Mouse (Mus musculus) midbrain, embryonic 14.5 days (tissue): ENCODE results near the gene Vav1. TPM values are rescaled to one million over a fixed set of nuclear protein-coding genes. Genes with fewer than 3 reads are reported as not detected.

Experiments used
- ATAC-seq: fragments of 200-750 bp; cut with Nextera tagmentation; 2 replicates; pipeline ENCODE4 v1.8.0; 2017; ENCODE audit warnings: moderate number of reproducible peaks, moderate library complexity; ENCODE audit not compliant: low FRiP score, low TSS enrichment
- DNase-seq: peaks from one replicate; pipeline ENCODE4 v3.0.0-alpha.2; 2015
- H3K27ac ChIP-seq: fragments of 300-500 bp; sonication (generic); replicated peaks from 2 replicates; pipeline ENCODE4 v1.5.1; 2014; ENCODE audit warnings: mild to moderate bottlenecking, low read depth, low read length, moderate library complexity
- H3K27me3 ChIP-seq: fragments of 300-500 bp; sonication (generic); 2 replicates; pipeline ENCODE4 v1.6.1; 2014; ENCODE audit warnings: low read length, control low read depth, mixed read lengths; ENCODE audit not compliant: control insufficient read depth, insufficient read depth
- H3K36me3 ChIP-seq: fragments of 300-500 bp; sonication (generic); 2 replicates; pipeline ENCODE4 v1.6.1; 2014; ENCODE audit warnings: low read length, control low read depth; ENCODE audit not compliant: control insufficient read depth, insufficient read depth
- H3K4me1 ChIP-seq: fragments of 300-500 bp; sonication (generic); 2 replicates; pipeline ENCODE4 v1.6.1; 2014; ENCODE audit warnings: mild to moderate bottlenecking, antibody characterized with exemption, low read length, control low read depth; ENCODE audit not compliant: control insufficient read depth, insufficient read depth
- H3K4me2 ChIP-seq: fragments of 300-500 bp; sonication (generic); 2 replicates; pipeline ENCODE4 v1.6.1; 2014; ENCODE audit warnings: mild to moderate bottlenecking, low read length, moderate library complexity
- H3K4me3 ChIP-seq: fragments of 300-500 bp; sonication (generic); replicated peaks from 2 replicates; pipeline ENCODE4 v1.5.1; 2014; ENCODE audit warnings: low read depth, low read length
- H3K9ac ChIP-seq: fragments of 300-500 bp; sonication (generic); replicated peaks from 2 replicates; pipeline ENCODE4 v1.6.1; 2014; ENCODE audit warnings: mild to moderate bottlenecking, low read length, moderate library complexity
- H3K9me3 ChIP-seq: fragments of 300-500 bp; sonication (generic); 2 replicates; pipeline ENCODE4 v1.6.1; 2016; ENCODE audit warnings: low read length, control low read depth, mixed read lengths; ENCODE audit not compliant: control insufficient read depth
- WGBS: fragments of 180-500 bp; shearing (Covaris S2); extraction: QIAGEN DNeasy Blood & Tissue Kit; methylation state at CpG from one replicate; pipeline ENCODE4 v1.1.7; 2014; 5-methylcytosine and 5-hydroxymethylcytosine counted together
- polyA plus RNA-seq: library from polyadenylated mRNA; unstranded; fragments of >200 nt; fragmentation: Nextera tagmentation; extraction: Ambion mirVana; gene quantifications from 2 replicates; pipeline ENCODE4 v1.2.1, GENCODE M21; 2014

The Vav1 gene
- polyA plus RNA-seq, 1 experiment from 2014 or later: 1.6 TPM

GRCm38 (mm10) chr17:57295935-57296334 is 17.0 kb downstream of the Vav1 start:
- 95% methylated on average over 9 of the region's 9 CpGs for WGBS
- ATAC-seq: no peak
- no peaks in the 10 kb centered on the region for H3K4me1 ChIP-seq

GRCm38 (mm10) chr17:57297040-57297439 is 18.1 kb downstream of the Vav1 start:
- no peak for ATAC-seq
- Histone ChIP-seq H3K9me3 (no peaks in the 10 kb centered on the region), H3K36me3 (no peaks in the 10 kb centered on the region), H3K27me3 (no peaks in the 10 kb centered on the region), H3K4me2 (no peak overlapping the region), H3K4me1 (no peaks in the 10 kb centered on the region), H3K9ac (no peak overlapping the region), H3K27ac (no peak overlapping the region), H3K4me3 (no peak overlapping the region)
- WGBS: 86% methylated on average over 12 of the region's 12 CpGs
- no peak for DNase-seq

More at GRCm38 (mm10) chr17:57295935-57296334, 17.0 kb downstream of the Vav1 start:
- DNase-seq: no peak
- Histone ChIP-seq H3K9me3 (no peaks in the 10 kb centered on the region), H3K36me3 (no peaks in the 10 kb centered on the region), H3K27ac (no peak overlapping the region), H3K4me2 (no peak overlapping the region), H3K4me3 (no peak overlapping the region), H3K9ac (no peak overlapping the region), H3K27me3 (no peaks in the 10 kb centered on the region)

GRCm38 (mm10) chr17:57305593-57305992 is 26.7 kb downstream of the Vav1 start:
- DNase-seq (no peak), ATAC-seq (no peak)
- H3K36me3 ChIP-seq: no peaks in the 10 kb centered on the region
- H3K9ac ChIP-seq: no peak overlapping the region
- no peak overlapping the region for H3K27ac ChIP-seq
- no peaks in the 10 kb centered on the region for H3K27me3 ChIP-seq
- H3K9me3 ChIP-seq: no peaks in the 10 kb centered on the region
- WGBS: 58% methylated on average over 4 of the region's 4 CpGs
- H3K4me2 ChIP-seq: no peak overlapping the region
- H3K4me1 ChIP-seq: no peaks in the 10 kb centered on the region
- H3K4me3 ChIP-seq: no peak overlapping the region

- Histone ChIP-seq H3K4me2 (no peak overlapping the region), H3K27ac (no peak overlapping the region), H3K4me1 (no peaks in the 10 kb centered on the region), H3K9ac (no peak overlapping the region), H3K36me3 (no peaks in the 10 kb centered on the region), H3K27me3 (no peaks in the 10 kb centered on the region), H3K9me3 (no peaks in the 10 kb centered on the region), H3K4me3 (no peak overlapping the region)
- ATAC-seq (no peak), DNase-seq (no peak)
- 78% methylated on average over 6 of the region's 6 CpGs for WGBS
Measured at GRCm38 (mm10) chr17:57307074-57307473, 28.2 kb downstream of the Vav1 start.

GRCm38 (mm10) chr17:57311801-57312200 is 32.9 kb downstream of the Vav1 start:
- ATAC-seq (no peak), DNase-seq (no peak)
- Histone ChIP-seq H3K9me3 (no peaks in the 10 kb centered on the region), H3K4me2 (no peak overlapping the region), H3K9ac (no peak overlapping the region), H3K27me3 (no peaks in the 10 kb centered on the region), H3K36me3 (no peaks in the 10 kb centered on the region), H3K4me1 (no peaks in the 10 kb centered on the region), H3K27ac (no peak overlapping the region), H3K4me3 (no peak overlapping the region)
- WGBS: 43% methylated on average over 13 of the region's 13 CpGs

GRCm38 (mm10) chr17:57327615-57328014 is 48.7 kb downstream of the Vav1 start:
- DNase-seq: no peak
- WGBS: 77% methylated on average over 8 of the region's 8 CpGs

GRCm38 (mm10) chr17:57328944-57329343 is 50.0 kb downstream of the Vav1 start:
- Histone ChIP-seq H3K9me3 (no peaks in the 10 kb centered on the region), H3K27me3 (no peaks in the 10 kb centered on the region), H3K36me3 (no peaks in the 10 kb centered on the region), H3K9ac (no peak overlapping the region), H3K27ac (no peak overlapping the region), H3K4me1 (no peaks in the 10 kb centered on the region), H3K4me3 (no peak overlapping the region), H3K4me2 (no peak overlapping the region)
- 50% methylated on average over 5 of the region's 6 CpGs for WGBS
- ATAC-seq (no peak), DNase-seq (peak; percentile 24)

More at GRCm38 (mm10) chr17:57327615-57328014, 48.7 kb downstream of the Vav1 start:
- H3K27ac ChIP-seq: no peak overlapping the region
- H3K4me2 ChIP-seq: no peak overlapping the region
- H3K27me3 ChIP-seq: no peaks in the 10 kb centered on the region
- no peaks in the 10 kb centered on the region for H3K9me3 ChIP-seq
- H3K9ac ChIP-seq: no peak overlapping the region
- H3K4me3 ChIP-seq: no peak overlapping the region
- no peak for ATAC-seq
- no peaks in the 10 kb centered on the region for H3K36me3 ChIP-seq
- no peaks in the 10 kb centered on the region for H3K4me1 ChIP-seq

- Histone ChIP-seq H3K27ac (no peak overlapping the region), H3K27me3 (no peaks in the 10 kb centered on the region), H3K4me1 (no peaks in the 10 kb centered on the region), H3K36me3 (no peaks in the 10 kb centered on the region), H3K9me3 (no peaks in the 10 kb centered on the region), H3K9ac (no peak overlapping the region), H3K4me2 (no peak overlapping the region), H3K4me3 (no peak overlapping the region)
- 94% methylated on average over 8 of the region's 8 CpGs for whole genome bisulfite sequencing
- ATAC-seq (no peak), DNase-seq (no peak)
Measured at GRCm38 (mm10) chr17:57330993-57331392, 52.1 kb downstream of the Vav1 start.

GRCm38 (mm10) chr17:57332241-57332640 is 53.3 kb downstream of the Vav1 start:
- no peaks in the 10 kb centered on the region for H3K4me1 ChIP-seq
- H3K9me3 ChIP-seq: no peaks in the 10 kb centered on the region
- no peak overlapping the region for H3K27ac ChIP-seq
- ATAC-seq (no peak), DNase-seq (no peak)
- H3K4me2 ChIP-seq: no peak overlapping the region
- WGBS: 75% methylated on average over 4 of the region's 4 CpGs
- H3K27me3 ChIP-seq: no peaks in the 10 kb centered on the region
- no peak overlapping the region for H3K9ac ChIP-seq
- H3K4me3 ChIP-seq: no peak overlapping the region
- no peaks in the 10 kb centered on the region for H3K36me3 ChIP-seq
